Mouse (Mus musculus): ENCODE results near the gene Dnaja3. TPM values are rescaled to one million over a fixed set of nuclear protein-coding genes. Genes with fewer than 3 reads are reported as not detected.
"Not testable (repeated sequence)": the region's sequence is repeated elsewhere in the genome, so short reads cannot be mapped to it uniquely, and the experiment has no call there.

Dnaja3 gene
- total RNA-seq, 2 experiments from 2014 or later: 71.4 to 87.2 TPM

DNA sequence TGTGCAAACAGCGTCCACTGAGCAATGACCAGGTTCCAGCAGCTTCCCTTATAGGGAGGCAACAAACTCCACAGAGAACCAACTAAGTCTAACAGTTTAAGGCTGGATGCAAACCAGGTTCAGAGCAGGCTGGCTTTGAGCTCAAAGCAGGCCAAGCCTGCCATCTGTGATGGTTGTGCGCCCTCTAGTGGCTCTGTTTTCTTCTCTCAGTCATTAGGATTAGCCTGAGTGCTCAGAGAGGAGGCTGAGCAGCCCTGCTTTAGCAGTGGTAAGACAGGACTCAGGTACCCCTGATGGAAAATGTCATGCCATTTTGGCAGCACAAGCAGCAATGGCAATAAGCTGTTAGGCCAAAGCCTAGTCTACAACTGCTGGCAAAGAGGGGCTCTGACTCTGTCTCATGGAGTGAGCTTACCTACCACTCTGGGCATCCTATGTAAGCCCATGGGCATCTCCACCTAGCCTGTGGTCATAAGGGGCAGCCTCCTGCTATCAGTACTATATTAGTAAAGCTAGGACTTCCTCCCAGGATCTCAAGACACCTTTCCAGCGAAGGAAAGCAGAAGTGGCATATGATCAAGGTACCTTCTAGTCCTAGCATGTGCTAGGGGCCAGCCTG, 27.5 kb downstream of the Dnaja3 start:
- peak; percentile 91 for DNase-seq

DNA sequence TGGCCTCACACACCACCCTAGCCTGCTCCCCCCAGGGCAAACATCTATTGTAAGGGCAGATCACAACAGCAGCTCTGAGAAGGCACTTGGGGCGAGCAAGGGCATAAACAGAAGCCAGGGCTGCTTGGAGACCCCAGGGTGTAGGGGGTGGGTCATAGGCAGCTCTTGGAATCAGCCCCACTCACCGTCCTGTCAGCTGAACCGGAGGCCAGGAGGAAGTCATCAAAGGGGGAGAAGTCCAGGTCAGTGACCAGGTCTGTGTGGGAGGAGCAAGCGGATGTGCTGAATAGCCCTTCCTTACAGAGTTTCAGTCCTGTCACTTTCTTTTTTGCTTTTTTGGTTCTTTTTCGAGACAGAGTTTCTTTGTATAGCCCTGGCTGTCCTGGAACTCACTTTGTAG, 30.5 kb downstream of the Dnaja3 start:
- DNase-seq: no peak

DNA sequence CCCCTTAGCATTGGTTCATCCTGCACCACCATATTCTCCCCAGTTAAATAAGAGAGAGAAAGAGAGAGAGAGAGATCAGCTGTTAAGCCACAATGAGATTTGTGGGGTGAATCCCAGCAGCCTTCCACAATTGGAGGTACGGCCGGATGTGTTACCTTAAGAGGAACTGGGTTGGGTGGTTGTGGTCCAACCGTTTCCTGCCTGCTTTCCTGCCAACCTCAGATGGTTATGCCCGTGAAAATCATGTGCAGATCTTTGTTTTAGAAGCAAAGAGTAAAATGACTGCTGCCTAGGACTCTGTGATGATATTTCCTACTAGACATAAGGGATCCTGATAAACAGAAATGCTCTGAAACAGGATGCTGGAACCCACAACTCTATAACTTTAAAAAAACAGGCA, 34.3 kb downstream of the Dnaja3 start:
- DNase-seq: no peak

DNA sequence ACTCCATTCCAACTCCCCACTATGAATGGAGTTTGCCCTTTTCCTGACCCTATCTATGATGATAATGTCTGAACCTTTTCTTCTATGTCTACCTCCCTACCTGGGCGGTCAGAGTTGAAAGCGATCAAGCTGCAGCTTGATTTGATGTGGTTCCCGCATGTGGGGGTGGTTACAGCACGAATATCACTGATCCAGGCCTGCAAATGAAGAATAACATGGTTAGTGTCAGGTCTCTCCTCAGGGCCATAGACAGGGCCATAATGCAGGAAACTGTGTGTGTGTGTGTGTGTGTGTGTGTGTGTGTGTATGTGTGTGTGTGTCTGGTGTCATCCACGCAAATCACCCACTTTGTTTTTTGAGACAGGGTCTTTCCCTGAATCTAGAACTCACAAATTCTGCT, 37.0 kb downstream of the Dnaja3 start:
- DNase-seq: no peak

DNA sequence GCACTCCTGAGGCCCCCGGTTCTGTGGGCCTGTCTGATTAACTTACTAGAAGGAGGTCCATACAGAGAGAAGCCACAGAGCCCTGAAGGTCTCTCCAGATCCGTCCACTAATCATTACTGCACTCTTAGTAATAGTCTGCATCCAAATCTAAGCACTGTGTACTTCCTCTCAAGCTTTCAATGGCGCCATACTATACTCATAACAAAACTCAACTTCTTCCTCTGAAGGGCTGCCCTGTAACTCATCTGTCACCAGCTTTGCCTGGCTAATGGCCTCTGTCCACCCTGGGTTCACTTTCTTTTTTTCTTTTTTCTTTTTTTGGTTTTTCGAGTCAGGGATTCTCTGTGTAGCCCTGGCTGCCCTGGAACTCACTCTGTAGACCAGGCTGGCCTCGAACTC, 38.3 kb downstream of the Dnaja3 start:
- no peak for DNase-seq

DNA sequence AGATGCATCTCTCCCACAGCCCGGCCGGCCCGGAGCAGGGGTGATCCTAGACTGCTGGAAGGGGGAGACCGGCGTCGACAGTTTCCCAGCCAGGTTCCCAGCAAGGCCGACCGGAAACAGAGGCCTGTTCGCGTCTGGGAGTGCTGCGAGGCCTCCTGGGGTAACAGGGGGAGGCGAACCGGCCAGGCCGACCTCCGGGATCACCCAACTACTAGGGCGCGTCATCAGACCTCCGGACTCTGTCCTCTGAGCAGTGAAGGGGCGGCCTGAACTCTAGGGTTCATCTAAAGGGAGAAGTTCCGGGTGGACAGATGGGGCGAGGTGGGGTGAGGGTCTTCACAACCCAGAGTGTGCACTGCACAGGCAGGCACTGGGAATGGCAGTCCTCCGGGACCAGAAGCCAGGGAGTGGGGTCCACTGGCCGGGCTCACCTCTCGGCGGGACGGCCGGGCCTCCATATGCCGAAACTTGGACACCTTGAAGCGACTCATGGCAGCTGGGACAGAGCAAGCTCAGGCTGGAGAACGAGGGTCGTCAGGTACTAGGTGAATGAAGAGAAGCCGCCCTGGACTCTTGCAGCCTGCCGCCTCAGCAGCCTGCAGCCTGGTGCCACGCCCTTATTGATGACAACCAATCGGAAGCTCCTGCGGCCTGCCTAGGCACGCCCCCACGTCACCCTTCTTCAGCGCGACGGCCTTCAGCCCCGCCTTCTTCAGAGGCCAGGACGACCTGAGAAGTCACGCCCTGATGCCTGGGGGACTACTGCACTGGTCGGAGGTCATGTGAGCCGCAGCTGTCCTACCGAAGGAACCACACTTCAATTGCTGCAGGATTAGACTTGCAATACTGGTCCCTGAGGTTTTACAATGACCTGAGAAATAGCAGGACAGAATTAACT, 39.6 kb downstream of the Dnaja3 start, which contains the start of gene Coro7:
Gene Coro7 (minus strand): TSS at position 657 of the 898 bp plus-strand sequence.
- DNase-seq: peak; percentile 80

DNA sequence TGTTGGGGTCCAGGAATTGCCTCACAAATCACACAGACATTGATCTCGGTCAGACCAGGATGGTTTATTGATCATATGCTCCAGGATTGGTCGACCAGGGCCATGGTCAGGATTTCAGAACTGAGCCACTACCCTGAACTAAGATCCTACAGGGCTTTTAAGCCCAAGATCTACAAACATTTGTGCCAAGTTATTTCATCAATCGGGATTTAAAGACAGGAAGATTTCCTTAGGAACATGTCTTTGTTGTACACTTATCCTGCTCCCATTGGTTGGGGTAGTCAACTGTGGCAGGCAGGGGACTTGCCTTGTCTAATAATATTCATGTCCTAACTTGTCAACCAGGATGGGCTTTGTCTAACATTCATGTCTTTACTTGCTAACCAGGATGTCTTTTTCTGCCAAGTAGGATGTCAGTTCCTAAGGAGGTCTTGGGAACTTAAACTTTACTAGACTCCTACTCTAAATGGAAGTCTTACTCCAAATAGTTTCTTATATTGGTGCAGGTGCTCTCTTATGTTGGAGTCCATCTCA, 41.2 kb downstream of the Dnaja3 start:
- not testable (repeated sequence) for DNase-seq

DNA sequence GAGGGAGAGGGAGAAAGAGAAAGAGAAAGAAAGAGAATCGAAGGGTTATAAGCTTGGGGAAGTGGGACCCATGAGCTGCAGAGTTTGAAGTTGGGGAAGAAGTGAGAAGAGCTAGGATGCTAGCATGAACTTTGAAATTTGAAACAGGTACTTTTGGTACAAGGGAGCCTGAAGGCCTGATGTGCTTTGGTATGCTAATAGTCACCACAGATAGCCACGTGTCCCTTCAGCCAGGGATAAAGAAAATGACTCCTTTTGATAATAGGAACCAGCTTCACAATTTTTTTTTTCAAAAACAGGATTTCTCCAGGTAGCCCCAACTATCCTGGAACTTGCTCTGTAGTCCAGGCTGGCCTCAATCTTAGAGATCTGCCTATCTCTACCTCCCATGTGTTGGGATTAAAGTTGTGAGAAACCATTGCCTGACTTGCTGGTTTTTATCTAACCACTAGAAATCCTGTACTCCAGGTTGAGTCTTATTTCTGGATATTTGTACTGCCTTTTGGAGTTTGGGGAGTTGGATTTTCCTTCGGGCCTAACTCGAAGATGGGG, 42.9 kb downstream of the Dnaja3 start:
- no peak for DNase-seq

DNA sequence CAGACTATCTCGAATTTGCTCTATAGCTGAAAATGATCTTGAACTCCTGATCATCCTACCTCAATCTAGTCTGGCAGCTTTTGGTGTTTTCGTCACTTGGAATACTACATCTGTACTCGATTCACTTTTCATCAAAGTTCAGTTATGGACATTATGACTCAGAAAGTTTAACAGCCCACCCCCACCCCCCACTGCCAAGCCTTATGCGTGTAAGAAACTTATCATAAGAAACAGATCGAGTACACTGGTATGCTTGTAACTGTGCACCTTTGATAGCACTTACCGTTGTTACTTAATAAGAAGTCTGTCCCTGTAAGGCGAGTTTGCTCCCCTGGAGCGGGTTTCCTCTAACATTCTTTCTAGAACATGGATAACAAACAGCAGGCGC, 43.4 kb downstream of the Dnaja3 start:
- DNase-seq: no peak

DNA sequence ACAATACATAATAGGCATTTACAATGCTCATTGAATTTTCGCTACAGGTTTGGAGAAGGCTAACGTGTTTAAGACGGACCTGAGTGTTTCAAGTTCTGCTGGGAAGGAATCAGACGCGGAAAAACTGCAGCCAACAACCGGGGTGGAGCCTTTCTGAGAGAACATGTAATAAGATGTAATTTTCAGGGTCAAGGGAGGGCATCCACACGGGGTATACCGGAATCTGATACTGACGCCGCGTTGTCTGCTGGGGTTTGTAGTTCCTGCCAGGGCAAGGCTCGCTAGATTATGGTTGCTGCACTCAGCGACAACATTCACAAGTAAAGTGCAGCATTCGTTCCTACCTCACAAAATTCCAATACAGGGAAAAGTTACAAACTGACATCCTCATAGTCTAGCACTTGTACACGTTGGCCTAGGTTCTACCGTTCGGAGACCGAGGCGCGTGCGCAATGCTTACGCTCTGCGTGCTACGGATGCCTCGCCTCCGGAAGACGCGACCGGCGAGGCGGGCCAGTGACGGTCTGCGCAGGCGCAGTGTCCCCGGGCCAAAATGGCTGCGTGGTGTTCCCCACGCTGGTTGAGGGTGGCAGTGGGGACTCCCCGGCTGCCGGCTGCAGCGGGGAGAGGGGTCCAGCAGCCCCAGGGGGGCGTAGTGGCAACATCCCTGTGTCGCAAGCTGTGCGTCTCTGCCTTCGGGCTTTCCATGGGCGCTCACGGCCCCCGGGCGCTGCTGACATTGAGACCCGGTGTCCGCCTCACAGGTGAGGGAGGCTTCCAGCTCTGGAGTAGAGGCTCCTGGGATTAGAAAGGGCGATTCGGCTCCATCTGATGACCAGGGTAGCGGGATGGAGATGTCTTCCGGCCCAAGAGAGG, 44.0 kb downstream of the Dnaja3 start:
- DNase-seq: peak; percentile 100

DNA sequence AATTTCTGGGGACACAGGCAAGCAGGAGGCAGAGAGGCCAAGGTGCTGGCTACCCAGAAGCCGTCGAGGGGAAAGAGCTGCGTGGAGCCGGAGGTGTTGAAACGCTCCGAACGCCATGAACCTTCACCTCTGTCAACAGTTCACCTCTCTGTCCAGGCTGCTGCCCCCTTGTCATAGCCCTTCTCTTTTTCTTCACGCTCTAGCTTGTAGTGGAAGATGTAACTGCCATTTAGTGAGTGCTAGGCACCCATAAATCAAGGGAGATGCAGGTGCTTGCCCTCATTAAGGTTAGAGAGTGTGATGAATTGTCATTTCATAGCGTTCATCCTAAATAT, 44.6 kb downstream of the Dnaja3 start:
- DNase-seq: no peak

DNA sequence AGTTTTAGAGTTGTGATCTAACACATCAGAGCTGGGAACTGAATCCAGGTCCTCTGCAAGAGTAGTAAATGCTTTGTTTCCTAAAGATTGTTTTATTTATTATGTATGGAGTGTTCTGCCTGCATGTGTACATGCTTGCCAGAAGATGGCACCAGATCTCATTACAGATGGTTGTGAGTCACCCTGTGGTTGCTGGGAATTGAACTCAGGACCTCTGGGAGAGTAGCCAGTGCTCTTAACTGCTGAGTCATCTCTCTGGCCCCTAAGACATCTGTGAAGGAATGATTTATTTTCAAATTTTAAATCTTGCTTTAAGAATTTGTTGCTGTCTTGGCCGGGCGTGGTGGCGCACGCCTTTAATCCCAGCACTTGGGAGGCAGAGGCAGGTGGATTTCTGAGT, 49.6 kb downstream of the Dnaja3 start:
- not testable (repeated sequence) for DNase-seq

DNA sequence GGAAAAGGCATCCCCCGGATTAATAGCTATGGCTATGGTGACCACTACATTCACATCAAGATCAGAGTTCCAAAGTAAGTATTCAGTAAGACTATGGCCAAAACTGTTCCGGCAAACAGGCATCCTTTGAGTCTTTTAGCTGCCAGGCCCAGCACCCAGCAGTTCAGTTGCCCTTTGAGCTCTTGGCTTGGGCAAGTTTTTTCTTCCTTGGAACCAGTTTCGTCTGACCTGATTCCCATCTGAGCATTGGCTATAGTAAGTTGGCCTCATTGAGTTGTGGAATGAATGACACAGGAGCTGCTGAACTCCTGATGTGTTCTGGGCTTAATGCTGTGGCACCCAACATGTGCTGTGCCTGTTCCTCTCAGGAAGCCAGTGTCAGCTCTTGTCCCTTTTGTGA, 61.4 kb downstream of the Dnaja3 start:
- DNase-seq: no peak

DNA sequence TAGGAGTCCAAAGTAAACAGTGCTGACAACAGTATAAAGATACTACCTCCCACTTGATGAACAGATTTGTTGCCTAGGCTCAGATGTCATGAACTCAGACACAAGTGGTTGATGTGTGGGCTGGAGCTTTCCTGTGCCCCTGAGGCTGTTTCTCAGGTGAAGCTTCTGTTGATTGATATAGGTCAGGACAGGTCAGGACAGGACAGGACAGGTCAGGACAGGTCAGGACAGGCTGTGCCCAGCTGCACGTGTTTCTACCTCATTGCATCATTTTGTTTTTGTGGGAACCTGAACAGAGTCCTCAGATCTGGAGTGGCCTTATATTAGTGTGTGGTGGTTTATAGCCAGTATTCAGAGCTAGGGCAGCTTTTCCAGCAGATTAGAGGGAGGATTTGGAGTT, 62.9 kb downstream of the Dnaja3 start:
- no peak for DNase-seq

DNA sequence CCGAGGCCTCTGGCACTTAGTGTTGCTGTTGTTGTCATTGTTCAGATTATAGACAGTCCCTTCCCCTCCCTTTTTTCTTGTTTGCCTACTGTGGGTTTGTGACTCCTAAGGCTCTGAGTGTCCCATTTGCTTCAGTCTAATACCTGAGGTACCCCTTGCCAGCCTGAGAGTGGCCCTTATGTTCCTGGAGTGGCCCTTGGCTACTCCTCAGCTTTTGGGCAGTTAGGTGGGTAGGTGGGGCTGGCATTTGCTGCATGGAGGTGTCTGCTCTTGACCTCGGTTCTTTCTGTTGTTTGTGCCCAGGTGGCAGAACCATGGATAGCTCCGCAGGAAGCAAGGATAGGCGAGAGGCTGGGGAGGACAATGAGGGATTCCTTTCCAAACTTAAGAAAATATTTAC, 65.8 kb downstream of the Dnaja3 start:
- no peak for DNase-seq

DNA sequence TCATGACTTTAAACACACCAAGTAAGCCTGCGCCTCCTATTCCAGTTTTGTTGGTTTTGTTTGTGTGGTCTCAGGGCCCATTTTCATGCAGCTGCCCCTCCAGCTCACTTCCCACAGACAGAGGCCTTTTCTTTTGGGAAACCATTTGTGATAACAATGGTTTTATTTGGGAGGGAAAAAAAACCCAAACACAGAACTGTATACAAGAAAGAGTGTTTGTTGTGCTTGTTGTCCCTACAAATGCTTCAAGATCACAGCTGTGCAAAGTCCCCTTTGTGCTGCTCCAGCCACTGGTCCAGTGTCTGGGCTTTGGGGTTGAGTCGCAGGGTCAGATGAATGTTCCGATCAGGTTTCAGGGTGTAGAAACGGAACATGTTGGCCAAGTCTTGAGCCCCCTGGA, 71.4 kb downstream of the Dnaja3 start:
- DNase-seq: no peak

DNA sequence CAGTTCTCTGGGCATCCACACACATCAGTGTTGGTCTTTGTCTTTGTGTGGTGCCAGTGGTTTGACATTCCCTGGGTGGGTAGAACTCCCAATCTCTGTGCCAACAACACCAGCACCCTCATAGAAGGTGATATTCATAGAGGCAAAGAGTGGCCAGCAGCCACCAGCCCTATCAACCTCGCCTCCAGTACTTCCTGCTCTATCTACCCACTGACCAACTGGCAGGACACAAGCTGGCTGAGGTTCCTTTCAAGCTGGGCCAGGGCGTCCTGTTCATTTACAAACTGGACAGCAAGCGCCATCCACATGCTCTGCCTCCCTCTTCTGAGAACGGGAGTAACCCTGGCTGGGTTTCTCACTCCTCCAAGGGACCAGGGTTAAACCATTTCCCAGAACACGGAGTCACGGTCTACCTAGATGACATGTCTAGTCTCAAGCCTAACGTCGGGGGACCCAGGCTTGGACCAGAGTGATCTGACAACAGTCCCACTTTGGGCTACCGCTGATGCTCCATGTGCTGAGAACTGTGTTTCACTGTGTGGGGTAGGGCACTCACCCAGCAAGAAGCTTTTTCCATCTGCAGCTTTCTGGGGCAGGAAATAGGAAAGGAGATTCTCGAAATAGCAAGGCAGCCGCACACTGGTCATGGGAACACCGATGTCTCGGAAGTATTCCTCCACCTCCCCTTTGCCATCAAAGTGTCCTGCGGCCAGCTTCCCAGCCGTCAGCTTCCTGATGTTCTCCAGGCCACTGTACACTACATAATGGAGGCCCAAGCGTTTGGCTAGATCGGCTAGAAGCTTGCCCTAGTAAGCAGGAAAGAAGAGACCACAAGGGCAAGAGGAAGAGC, 74.3 kb downstream of the Dnaja3 start:
- DNase-seq: no peak

DNA sequence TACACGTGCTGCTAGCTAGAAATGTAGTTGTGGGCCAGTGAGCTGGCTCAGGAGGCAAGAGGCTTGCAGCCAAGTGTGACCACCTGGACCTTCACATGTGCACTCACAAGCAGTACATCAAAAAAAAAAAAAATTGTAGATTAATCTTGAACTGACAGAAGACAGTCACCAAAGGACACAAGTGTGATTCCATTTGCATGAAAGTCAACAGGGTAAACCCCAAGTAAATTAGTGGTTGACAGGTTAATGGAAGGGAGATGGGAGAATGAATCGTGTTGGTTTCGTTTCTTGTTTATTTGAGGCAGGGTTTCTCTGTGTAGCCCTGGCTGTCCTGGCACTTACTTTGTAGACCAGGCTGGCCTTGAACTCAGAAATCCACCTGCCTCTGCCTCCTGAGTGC, 78.1 kb downstream of the Dnaja3 start:
- DNase-seq: no peak

DNA sequence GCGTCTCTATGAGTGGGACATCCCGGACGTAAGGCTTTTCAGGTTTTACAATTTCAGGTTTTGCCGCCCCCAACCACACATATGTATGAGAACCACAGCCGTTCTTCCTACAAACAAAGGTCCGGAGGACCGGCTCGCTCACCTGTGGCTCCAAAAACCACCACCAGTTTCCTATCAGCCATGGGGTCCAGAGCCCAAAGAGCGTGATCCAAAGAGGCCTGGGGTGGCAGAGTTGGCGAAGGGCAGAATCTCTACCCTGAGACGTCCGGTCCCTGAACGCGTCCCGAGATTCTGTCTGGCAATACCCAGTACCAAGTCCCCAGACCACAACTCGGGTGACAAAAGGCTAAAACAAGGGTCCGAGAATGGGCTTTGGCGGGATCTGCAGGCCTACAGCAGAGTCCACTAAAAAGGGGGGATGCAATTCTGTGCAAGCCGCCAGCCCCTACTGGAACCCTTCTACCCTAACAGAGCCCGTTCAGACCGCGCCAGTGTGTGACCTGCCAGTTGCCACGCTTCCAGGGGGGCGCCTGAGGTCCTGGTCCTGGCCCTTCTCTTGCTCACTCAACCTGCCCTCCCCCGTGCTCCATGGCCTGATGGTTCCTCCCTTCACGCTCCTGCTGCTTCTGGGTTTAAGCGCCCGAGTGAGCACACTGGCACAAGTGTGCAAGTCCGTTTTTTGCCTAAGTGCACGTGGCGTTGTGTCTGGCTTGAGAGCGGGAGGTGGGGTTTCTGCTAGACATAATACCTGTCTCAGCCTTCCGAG, 79.1 kb downstream of the Dnaja3 start, which contains the start of gene Nmral1:
Gene Nmral1 (minus strand): TSS at position 604 of the 766 bp plus-strand sequence.
- peak; percentile 50 for DNase-seq

DNA sequence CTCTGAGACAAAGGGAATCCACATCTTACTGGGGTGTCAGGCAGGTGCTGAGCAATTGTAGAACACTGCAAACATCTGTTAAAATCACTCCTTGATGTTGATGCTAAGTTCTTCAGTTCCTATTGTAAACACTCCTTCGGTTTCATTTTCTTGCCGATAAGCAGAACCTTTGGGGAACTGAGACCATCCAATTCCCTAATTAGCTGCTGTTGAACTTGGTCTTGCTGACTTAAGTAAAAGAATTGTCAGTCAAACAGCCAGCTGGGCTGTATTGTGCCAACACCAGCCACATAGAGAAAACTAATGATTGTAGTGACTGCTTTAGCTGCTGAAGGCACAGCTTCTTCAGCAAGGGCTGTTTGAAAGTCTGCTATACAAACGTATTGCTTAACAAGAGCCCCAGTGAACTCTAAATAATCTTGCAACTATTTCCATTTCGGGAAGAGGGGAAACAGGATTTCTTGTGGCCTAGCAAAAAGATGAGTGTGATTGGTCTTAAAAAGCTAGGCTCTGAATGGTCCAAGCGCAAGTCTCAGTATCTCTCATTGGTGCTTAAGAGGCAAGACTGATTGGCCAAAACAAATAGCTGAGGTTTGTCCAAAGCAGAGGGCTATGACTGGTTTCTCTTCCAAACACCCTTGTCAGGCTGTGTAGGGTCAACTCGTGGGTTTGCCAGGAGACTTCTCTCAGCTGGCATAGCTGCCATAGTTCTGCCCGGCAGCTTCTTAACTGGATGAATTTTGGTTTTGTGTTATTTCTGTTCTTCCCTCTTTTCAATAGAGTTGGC, 82.5 kb downstream of the Dnaja3 start:
- no peak for DNase-seq

Data from gastrocnemius, postnatal 10 days (tissue).